Mouse (Mus musculus) embryonic fibroblast, embryonic 13.5 days (primary cell): ENCODE results near the gene Plxnc1.

Experiments
- CTCF ChIP-seq: IDR thresholded peaks from 2 replicates; pipeline ENCODE4 v1.5.1; 2011; ENCODE audit warnings: mild to moderate bottlenecking, control low read depth, low read length, moderate library complexity, borderline replicate concordance; ENCODE audit not compliant: insufficient read depth
- POLR2A ChIP-seq: IDR thresholded peaks from 2 replicates; pipeline ENCODE4 v1.6.1; 2011; ENCODE audit warnings: low read depth, mild to moderate bottlenecking, control low read depth, low read length, moderate library complexity

DNA sequence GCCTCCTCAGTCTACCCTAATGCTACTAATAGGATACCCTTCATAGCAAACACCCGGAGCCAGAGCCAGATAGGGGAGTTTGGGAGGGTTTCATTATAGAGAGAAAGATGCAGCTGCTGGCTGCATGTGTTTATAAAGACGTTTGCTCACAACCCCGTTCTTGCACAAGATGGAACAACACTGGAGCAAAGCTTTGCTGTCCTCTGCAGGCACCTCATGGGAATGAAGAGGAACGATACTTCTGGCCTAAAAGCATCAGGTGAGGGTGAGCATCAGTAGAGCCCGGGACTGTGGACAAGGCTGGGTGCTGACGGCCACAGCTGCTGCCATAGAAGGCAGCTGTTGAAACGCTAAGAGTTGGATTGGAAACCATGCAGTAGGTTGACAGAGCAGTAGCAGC, 137.3 kb downstream of the Plxnc1 start:
- TF ChIP-seq POLR2A (no peak), CTCF (no peak)
